Mouse (Mus musculus) thymus, adult 18-20 months (tissue): Measurements from ENCODE around the gene Hoxa3.

Experiments
- DNase-seq, 2 experiments: peaks; one replicate each; pipeline ENCODE4 v3.0.0; 2022; ENCODE audit warnings: mixed read lengths in 2 of 2

Gene Hoxa3

DNA sequence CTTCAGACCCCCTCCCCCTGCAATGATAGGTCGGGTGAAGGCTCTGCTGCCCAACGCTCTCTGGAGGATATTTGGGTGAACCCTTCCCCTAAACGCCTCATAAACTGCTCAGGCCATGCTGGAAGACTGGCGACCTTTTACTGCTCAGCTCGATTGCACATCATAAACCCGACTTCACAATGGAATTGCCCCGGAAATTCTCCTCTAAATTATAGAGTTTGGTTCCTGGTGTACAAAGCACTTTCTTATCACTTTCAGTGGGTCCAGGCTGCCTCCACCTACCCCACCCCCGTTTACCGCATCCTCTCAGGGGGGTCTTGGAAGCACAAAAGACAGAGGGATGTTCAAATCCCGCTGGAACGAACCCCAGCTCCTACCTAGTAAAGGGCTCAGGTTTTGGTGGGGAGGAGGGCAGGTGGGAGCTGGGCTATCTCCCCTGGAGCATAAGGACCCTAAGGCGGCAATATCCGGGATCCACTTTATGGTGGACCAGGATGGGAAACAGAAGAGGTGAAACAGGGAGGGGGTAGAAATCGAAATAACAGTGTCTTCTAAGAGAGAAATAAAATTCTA, 5.6 kb upstream of the Hoxa3 start:
- DNase-seq, result no peak

DNA sequence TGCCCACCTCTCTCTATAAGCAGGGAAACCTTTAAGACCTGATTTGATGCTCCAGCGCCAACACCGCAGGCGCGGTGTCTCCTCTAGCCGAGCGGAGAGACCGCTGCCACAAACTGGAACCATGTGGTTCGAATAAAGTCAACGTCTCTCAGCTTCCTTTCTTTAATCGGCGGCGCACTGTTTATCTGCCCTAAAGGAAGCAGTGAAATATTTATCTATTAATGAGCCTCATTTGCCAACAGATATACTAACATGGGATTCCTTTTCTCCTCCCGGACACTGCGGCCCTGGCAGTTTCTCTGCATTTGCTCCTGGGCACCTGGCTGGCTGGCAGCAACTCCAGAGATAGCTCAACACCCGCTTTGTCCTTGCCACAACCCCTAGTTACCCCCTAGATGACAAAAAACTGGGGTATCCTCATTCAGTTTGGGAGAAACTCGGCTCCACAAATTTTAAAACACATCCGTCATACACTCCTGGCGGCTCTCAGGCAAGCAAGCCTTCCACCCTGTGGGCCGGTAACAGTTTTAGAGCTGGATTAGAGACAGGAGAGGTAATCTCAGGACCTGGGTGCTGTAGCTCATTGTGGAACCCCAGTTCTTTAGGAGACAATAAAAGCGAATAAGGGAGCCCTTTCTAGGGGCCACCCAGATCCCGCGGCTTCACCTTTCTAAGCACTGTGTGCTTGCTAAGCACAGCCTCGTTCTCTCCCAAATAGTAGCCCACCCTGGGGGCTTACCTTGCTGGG, 4.9 kb upstream of the Hoxa3 start:
- no peak for DNase-seq

DNA sequence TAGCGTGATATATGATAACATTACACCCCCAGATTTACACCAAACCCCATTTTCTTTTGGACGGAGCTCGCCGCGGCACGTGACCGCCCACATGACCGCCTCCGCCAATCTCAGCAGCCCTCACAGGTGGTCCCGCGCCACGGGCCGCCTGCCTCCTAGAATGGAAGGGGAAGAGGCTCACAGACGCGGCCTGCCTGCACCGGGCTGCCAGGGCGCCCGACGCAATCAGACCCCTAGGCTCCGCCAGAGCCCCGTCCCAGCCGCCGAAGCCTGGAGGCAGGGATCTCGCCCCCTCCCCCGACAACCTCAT, 4.3 kb upstream of the Hoxa3 start:
- peak; percentile 52 to 58 for DNase-seq

DNA sequence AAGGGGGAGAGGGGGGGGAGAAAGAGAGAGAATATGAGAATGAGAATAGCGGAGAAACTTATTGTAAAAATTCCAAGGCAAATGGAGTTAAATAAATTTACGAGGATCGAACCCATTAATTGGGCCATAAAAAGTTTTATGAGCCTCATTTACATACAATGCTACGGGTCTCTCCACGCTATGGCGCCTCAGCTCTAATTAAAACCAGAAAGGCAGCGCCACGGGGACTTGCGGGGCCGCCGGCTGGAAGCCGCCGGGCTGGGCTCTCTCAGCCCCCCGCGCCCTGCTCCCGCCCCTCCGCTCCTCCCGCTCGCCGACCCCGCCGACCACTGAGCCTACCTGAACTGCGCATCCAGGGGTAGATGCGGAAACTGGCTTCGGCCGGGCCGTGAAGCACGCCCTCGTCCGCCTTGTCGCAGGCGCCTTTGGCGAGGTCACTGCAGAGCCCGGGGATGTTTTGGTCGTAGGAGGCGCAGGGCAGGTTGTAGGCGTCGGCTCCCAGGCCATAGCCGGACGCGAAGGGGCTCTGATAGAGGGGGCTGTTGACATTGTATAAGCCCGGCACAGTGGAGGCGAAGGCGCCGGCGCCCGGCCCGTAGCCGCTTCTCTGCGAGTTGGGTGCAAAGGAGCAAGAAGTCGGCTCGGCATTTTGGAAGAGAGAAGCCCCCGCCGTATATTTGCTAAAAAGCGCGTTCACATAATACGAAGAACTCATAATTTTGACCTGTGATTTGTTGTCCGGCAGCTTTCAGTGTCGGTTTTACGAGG, 3.7 kb upstream of the Hoxa3 start:
- DNase-seq, result no peak

DNA sequence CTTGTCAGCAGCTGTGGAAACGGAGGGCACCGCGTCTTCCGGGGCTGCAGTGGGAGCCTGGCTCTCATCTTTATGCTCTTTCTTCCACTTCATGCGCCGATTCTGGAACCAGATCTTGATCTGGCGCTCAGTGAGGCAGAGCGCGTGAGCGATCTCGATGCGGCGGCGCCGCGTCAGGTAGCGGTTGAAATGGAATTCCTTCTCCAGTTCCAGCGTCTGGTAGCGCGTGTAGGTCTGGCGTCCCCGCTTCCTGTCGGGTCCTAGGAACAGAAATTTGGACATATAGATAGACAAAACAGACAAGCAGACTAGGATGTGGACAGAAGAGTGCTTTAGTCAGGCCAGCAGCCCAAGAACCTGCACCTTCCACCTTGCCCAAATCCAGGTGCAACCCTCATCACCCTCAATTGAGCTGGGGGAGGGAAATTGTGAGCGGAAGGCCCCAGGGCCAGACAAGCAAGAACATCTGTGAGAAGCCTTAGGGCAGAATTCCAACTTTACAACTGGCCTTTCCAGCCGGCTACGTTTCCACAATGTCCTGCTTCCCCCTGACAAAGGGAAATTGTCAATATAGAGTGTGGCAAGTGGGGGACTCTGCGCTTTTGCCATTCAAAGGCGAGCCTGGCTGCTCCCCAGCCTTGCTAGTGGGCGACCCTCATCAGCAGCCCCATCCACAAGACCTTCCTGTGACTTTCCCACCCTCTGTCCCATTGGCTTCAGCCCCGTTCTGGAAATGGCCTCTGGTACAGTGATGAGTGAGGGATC, 2.8 kb upstream of the Hoxa3 start:
- no peak for DNase-seq

DNA sequence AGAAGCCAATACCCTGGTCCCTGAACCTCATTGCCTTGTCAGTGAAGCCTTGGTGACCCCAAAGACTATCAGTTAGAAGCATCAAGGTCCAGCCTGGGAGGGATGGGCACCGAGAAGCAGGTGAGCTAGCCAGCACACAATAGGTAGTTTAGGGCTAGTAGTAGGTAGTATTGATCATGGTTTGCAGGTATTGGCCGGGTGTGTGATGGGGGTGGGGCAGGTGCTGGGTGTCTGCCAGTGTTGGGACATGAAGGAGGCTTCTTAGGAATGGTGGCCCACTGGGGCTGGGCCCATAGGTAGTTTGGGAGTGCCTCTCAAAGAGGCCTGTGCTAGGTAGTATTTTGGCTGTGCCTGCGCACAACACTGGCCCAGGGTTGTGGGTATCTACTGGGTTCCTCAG, 1.9 kb upstream of the Hoxa3 start:
- DNase-seq, result no peak

DNA sequence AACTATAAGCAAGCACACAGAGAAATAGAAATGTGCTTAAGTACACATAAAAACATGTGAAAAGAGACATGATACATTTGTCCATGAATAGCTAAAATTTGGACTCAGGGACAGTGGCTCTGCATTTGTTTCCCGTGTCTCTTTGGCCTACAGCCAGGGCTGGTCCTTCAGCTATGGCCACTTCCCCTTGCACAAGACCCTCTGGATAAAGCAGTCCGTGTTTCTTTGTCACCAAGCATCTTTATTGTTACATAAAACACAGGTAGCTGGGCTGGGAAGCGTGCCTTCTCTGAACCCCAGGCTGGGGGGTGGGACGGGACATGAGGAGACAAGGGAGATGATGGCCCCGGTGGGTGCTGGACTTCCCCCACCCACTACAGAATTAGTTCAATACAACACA, 1.1 kb upstream of the Hoxa3 start:
- no peak for DNase-seq

DNA sequence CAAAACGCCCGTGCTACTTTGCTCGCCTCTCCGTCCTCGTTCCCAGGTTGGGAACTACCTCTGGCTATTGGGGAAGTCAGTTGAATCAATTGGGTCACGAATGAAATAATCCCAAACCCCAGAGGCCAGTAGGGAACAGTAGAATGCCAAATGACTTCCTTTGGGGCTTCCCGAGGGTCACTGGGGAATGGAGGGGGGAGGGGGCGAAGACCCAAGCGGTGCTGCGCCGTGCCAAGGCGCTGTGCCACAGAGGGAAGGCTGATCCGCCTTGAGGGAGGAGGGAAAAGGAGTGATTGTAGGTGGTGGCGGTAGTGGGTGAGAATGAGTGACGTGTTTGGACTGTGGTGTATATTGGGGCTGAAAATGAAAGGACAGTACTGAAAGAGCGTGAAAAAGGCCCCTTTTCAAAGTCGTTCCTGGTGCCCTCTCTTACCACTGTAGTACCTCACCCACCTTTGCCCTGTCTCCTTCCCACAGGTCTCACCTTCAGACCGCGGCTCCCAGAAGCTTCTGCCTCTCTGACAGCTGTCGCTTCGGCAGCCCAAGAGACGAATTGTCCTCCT, 499 bp downstream of the Hoxa3 start:
- no peak for DNase-seq

DNA sequence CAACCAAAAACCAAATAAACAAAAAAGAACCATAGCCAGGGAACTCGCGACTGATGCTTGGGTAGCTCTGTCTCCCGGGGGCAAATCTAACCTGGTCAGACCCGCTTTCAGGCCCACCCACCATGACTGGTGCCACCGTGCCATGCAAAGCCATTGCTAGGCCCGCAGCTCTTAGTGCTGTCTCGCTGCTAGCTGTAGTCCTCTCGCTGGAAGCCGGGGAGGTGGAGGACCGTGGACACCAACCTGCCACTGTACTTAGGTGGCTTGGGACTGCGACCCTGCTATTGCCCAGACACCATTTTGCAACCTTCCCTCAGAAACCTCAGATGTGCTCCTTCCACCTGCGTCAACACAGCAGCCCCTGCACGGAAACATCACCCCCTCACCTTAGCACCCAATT, 1.2 kb downstream of the Hoxa3 start:
- DNase-seq, result no peak

DNA sequence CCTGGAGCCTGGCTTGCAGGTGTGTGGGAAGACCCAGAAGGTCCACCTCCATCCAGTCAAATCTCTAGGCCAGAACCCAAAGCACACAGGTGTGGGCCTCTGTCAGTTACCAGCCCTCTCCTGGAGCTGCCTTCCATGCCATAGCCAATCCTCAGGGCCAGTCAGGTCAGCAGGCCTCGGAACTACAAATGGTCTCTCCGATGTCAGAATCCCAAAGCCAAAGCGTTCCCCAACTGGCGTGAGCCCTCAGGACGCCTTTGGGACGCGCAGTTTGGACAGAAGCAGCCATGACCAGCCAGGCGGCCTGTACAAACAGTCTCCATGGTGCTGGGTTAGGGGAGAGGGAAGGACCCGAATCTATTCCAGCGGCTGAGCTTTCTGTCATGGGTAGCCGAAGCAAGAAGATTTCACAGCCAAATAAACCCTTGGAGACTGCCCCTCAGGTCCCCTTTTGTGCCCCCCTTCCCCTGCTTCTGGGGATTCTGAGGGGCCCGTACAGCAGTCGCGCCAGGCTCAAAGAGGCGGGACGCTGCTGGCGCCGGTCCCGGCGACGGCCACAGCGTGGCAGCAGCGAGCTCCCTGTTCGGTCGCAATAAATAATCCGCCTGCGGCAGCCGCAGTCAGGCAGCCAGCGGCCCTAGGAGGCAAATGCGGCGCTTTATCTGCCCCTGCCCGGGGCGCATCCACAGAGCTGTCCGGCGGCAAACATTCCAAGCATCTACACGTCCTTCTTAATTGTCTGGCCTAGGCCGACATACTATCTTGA, 1.8 kb downstream of the Hoxa3 start:
- peak in 1 of 2 experiments; percentile 43 for DNase-seq

DNA sequence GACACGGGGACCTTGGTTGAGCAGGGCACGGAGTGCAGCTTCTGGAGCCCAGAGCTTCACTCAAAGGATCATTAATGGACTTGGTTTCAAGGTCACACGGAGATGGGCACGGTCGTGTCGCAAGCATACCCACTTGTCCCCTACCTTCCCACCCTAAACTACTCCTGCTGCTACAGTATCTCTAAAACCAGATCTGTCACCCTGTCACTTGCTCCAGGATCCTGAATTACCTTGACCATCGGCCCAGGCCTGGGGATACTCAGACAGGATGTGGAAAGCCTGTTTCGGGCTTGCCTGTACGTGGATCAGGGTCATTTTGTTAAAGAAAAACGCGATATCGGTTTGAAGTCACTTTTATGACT, 3.5 kb downstream of the Hoxa3 start:
- DNase-seq, result no peak

DNA sequence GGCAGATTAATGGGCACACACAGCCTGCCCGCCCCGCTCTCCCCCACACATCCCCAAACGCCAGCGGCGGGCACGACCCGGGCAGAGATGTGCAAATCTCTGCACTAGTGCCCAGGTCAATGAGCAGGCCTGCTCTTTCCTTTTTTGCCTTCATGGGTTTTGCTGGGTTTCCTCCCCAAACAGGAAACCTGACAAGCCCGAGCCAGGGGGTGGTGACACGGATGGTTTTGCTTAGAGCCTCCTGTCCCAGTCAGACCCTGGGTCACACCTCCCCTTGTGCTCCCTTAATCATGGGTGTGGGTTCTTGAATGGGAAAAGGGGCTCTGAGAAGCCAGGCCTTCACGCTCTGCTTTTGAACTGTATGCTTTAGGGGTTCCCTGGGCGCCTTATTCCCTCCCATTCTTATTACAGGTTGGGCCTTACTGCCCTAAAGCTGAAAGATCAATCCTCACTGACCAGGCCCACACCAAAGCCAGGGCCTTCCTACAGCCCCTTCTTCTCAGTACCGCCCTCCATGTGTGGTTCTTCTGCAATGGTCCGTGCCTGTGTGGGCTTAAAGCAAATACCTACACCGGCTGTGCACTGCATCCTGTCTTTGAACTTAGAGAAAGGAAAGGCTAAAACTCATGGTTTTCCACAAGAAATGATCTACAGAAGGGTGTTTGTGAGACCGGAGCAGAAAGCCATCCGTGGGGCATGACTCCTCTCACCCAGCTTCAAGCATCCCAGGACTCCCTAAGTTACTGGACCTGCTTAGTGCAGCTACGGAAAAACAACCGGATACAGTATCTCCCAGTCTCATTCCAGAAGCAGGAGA, 4.1 kb downstream of the Hoxa3 start:
- DNase-seq, result no peak

DNA sequence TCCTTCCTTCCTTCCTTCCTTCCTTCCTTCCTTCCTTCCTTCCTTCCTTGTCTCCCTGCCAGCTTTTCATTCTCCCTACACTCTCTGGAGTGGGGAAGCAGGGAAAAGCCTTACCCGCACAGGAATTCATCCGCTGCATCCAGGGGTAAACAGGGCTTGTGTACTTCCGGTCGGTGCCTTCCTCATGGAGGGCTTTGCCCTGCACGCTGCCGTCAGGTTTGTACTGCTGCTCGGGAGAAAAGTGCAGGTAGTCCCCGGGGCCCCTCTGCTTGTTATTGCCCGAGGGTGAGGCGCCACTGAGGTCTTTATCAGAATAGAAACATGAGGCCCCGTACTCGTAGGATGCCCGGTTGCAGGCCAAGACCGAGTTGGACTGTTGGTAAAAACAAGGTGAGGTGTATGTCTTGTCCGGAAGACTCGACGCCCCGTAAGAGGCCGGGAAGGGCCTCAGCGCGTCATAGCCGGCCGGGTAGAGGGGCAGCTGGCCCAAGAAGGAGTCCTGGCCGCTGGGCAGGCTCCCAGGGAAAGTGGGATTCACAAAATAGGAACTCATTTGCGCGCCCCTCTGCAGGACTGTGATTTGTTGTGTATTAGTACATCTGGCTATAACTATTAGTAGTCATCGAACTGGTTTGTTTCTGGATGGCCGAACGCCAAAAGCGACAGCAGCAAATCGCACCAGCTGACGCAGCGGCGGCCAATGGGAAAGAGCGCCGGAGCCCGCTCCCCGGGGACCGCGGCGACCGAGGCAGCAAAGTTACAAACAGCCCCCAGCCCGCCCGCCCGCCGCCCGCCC, 4.9 kb downstream of the Hoxa3 start, which contains the start of gene Hoxa6:
Gene Hoxa6 (minus strand): TSS at position 651 of the 796 bp plus-strand sequence.
- DNase-seq, result no peak

DNA sequence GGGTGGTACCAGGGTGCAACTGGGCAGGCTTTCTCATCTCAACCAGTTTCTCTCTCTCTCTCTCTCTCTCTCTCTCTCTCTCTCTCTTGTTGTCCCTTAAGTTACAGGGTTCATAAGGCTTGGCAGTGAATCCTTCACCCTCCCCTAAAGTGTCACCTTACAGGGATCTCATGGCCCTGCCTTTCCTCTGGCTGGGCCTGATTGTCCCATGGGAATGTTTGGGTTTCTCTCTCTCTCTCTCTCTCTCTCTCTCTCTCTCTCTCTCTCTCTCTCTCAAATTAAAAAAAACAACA, 5.5 kb downstream of the Hoxa3 start:
- no peak for DNase-seq

DNA sequence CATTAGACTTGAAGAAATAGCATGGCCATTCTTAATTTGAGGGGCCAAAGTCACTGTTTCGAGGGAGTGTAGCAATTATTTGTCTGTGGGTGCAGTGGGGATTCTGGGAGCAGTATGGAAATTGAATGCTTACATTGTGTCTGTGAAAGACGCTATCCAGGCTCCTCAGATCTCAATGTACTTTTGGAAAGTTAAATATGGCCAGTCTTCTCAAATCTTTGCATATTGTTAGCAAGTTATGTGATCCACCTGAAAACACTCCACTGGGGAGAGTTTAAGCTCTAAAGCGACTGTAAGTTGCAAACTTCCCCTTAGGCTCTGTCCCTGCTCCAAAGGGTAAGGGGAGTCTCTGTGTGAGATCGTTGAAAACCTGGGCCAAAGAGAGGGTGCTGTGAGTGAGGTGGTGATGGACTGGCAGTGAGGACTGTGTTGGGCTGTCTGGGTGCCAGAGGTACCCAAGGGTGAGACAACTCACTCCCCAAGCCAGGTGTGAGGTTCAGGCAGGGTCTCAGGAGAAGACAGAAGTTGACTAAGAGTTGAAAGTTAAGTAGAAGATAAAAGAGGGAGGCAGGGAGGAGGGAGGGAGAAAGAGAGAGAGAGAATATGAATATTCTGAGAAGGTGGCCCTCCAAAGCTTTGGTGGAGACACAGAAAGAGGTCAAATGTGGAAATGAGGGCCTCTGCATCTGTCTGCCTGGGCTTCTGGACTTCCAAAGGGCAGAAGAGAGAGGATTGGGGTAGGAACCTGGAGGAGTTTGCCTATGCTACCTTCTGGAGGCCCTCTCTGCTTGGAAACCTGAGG, 6.1 kb downstream of the Hoxa3 start:
- no peak for DNase-seq

DNA sequence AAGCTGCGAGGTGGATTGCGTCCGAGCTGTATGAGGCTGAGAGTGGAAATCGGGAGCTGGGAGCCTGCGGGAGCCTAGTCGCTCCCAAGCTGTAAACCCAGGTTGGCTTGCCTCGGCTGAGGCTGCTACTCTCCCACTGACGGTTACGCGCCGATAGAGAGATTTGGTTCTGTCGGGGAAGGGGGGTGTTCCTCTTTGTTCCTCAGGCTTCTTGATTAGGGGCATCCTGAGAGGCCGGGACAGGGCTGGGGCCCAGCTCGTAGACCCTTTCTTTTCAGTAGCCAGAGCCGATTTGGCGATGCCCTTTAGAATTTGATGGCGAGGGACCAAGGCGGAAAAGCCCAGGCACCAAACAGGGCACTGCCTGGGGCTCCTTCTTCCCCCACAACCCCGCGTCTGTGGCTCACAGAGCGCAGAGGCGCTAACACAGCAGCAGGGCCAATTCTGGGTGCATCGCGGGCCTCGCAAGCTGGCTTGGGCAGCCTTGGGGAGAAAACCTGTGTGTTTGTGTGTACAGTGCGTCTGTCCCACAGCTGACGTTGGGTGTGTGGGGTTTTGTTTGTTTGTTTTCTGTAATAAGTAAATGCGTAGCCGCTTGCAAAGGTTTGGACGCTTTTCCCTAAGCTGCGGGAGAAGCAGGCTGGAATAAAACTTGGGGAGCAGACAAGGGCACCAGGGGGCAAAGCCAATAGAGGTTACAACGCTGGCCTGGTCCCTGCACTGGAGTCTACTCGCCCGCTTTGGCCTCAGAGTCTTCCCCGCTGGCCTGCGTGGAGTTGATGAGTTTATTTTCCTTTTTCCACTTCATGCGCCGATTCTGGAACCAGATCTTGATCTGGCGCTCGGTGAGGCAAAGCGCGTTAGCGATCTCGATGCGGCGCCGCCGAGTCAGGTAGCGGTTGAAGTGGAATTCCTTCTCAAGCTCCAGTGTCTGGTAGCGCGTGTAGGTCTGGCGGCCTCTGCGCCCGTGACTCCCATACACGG, 7.2 kb downstream of the Hoxa3 start:
- no peak for DNase-seq

DNA sequence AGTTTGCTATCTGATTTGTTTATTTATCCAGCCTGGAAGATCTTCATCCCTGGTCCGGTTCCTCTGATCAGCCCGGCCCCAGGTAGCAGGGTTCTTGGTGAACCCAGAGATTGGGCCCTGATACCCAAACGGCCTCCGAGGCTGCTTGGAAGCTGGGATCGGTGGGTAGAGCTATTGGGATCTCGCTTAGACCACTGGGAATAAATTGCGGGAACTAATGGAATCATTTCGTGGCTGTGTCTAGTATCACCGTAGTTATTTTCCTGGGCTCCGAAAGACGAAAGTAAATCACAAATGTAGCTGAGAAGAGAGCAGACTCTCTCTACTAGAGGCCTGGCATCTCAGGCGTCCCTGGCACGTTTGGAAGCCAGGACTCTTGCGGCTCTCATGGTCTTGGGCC, 7.9 kb downstream of the Hoxa3 start:
- no peak for DNase-seq

DNA sequence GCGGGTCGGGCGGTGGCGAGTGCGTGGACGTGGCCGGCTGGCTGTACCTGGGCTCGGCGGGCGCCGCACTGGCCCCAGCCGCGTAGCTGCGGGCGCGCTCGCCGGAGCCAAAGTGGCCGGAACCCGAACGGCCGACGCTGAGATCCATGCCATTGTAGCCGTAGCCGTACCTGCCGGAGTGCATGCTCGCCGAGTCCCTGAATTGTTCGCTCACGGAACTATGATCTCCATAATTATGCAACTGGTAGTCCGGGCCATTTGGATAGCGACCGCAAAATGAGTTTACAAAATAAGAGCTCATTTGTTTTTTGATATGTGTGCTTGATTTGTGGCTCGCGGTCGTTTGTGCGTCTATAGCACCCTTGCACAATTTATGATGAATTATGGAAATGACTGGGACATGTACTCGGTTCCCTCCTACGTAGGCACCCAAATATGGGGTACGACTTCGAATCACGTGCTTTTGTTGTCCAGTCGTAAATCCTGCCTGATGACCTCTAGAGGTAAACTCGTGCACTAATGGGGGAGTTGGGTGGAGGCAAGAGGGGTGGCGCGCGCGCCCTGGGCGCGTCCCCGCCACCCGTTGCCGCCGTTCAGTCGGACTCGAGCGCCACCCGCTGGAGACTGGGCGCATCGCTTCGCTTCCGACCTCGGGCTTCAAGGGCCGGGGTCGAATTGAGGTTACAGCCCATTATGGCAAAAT, 8.9 kb downstream of the Hoxa3 start, which contains the start of gene Hoxa5:
Gene Hoxa5 (minus strand): TSS at position 538 of the 703 bp plus-strand sequence.
- DNase-seq, result no peak
